Mouse (Mus musculus): ENCODE results near the gene Gm12355.

Gene Gm12355

GRCm38 (mm10) chr11:98581286-98582029 lies 44.0 kb downstream of the Gm12355 start:
- no peak for DNase-seq

GRCm38 (mm10) chr11:98580301-98581121 lies 45.0 kb downstream of the Gm12355 start:
- DNase-seq = no peak

- DNase-seq = no peak
These were observed 47.7 kb downstream of the Gm12355 start for GRCm38 (mm10) chr11:98577776-98578175.

All from kidney, adult 18-20 months (tissue).